Mouse (Mus musculus): ENCODE data around the gene Trpv2. TPM values are rescaled to one million over a fixed set of nuclear protein-coding genes. Genes with fewer than 3 reads are reported as not detected.
"Not testable (repeated sequence)": the region's sequence is repeated elsewhere in the genome, so short reads cannot be mapped to it uniquely, and the experiment has no call there.

The Trpv2 gene
- total and polyA plus RNA-seq, 2 experiments from 2014 or later: 31.0 to 55.4 TPM

DNA sequence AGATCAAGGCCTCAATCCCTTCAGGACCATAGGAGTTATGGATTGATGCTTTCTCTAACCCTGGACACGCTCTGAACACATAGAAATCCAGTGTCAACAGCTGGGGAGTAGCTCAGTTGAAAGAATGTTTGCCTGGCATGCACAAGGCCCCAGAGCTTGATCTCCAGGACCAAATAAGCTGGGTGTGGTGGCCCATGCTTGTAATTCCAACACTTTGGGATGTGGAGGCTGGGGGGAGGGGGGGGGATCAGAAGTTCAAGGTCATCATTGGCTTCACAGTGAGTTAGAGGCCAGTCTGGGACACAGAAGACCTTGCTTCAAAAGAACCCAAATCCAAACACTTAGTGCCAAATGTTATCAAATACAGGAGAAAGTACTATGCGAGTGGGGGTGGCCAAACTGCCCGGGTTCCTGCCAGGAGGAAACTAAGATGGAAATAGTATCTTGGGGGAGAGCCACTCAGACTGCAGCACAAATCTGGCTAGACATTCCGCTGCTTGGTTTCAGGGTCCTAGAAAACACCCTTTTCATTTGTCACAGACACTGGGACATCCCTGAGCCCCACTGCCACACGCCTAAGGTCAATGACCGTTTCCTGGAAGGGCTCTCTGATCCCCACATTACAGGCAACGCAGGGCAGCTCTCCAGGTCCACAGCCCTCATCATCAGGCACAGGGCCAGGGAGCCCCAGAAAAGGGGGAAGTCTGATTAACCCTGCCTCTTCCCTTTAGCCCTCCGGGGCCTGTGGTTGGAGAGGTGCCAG, 71.6 kb downstream of the Trpv2 start:
- peak overlapping the region; percentile 42 for H3K9ac ChIP-seq (replicated peaks; ENCODE audit: low read length, poor library complexity, severe bottlenecking)
- WGBS: 20% methylated on average over 8 of the region's 8 CpGs
- no peaks in the 10 kb centered on the region for H3K27me3 ChIP-seq (ENCODE audit: insufficient read depth, low read length)
- no peaks in the 10 kb centered on the region for H3K36me3 ChIP-seq (ENCODE audit: insufficient read depth, low read length)
- H3K4me3 ChIP-seq (ENCODE audit: low read depth, low read length): peak overlapping the region; percentile 82
- ATAC-seq (ENCODE audit: low FRiP score) (no peak), DNase-seq (ENCODE audit: low spot score) (peak; percentile 51)
- TF ChIP-seq CTCF (IDR thresholded peaks at IDR 0.05): no peak
- no peaks in the 10 kb centered on the region for H3K9me3 ChIP-seq (ENCODE audit: low read length)
- H3K4me1 ChIP-seq (ENCODE audit: insufficient read depth, low read length): peaks cover 26% of the 10 kb centered on the region
- peak overlapping the region; percentile 32; the same call in 1 of the 2 replicates for H3K27ac ChIP-seq (ENCODE audit: low read depth, low read length)
- peak overlapping the region; percentile 95 for H3K4me2 ChIP-seq (ENCODE audit: low read depth, low read length, poor library complexity, severe bottlenecking)

- Histone ChIP-seq H3K9me3 (ENCODE audit: low read length) (no peaks in the 10 kb centered on the region), H3K36me3 (ENCODE audit: insufficient read depth, low read length) (no peaks in the 10 kb centered on the region), H3K4me3 (ENCODE audit: low read depth, low read length) (peak overlapping the region; percentile 82), H3K27ac (ENCODE audit: low read depth, low read length) (peak overlapping the region; percentile 32; the same call in 1 of the 2 replicates), H3K4me2 (ENCODE audit: low read depth, low read length, poor library complexity, severe bottlenecking) (peak overlapping the region; percentile 95), H3K9ac (replicated peaks; ENCODE audit: low read length, poor library complexity, severe bottlenecking) (peak overlapping the region; percentile 42), H3K4me1 (ENCODE audit: insufficient read depth, low read length) (peaks cover 26% of the 10 kb centered on the region), H3K27me3 (ENCODE audit: insufficient read depth, low read length) (no peaks in the 10 kb centered on the region)
- no peak for TF ChIP-seq CTCF (IDR thresholded peaks at IDR 0.05)
- ATAC-seq (ENCODE audit: low FRiP score): no peak
- WGBS: 29% methylated on average over 4 of the region's 4 CpGs
- no peak for DNase-seq (ENCODE audit: low spot score)
These were observed 72.2 kb downstream of the Trpv2 start for GRCm38 (mm10) chr11:62646495-62646843.

GRCm38 (mm10) chr11:62646958-62647515, 72.8 kb downstream of the Trpv2 start:
- ATAC-seq (ENCODE audit: low FRiP score): no peak
- no peak for TF ChIP-seq CTCF (IDR thresholded peaks at IDR 0.05)
- no peak for DNase-seq (ENCODE audit: low spot score)
- Histone ChIP-seq H3K36me3 (ENCODE audit: insufficient read depth, low read length) (no peaks in the 10 kb centered on the region), H3K27ac (ENCODE audit: low read depth, low read length) (0 out of 2 replicates have a peak overlapping the region, but pooled peaks have one; percentile 32), H3K4me3 (ENCODE audit: low read depth, low read length) (peak overlapping the region; percentile 82), H3K27me3 (ENCODE audit: insufficient read depth, low read length) (no peaks in the 10 kb centered on the region), H3K9ac (replicated peaks; ENCODE audit: low read length, poor library complexity, severe bottlenecking) (peak overlapping the region; percentile 80; the same call in 1 of the 2 replicates), H3K4me1 (ENCODE audit: insufficient read depth, low read length) (peaks cover 26% of the 10 kb centered on the region), H3K9me3 (ENCODE audit: low read length) (no peaks in the 10 kb centered on the region), H3K4me2 (ENCODE audit: low read depth, low read length, poor library complexity, severe bottlenecking) (peak overlapping the region; percentile 95)
- WGBS: 60% methylated on average over 7 of the region's 7 CpGs

DNA sequence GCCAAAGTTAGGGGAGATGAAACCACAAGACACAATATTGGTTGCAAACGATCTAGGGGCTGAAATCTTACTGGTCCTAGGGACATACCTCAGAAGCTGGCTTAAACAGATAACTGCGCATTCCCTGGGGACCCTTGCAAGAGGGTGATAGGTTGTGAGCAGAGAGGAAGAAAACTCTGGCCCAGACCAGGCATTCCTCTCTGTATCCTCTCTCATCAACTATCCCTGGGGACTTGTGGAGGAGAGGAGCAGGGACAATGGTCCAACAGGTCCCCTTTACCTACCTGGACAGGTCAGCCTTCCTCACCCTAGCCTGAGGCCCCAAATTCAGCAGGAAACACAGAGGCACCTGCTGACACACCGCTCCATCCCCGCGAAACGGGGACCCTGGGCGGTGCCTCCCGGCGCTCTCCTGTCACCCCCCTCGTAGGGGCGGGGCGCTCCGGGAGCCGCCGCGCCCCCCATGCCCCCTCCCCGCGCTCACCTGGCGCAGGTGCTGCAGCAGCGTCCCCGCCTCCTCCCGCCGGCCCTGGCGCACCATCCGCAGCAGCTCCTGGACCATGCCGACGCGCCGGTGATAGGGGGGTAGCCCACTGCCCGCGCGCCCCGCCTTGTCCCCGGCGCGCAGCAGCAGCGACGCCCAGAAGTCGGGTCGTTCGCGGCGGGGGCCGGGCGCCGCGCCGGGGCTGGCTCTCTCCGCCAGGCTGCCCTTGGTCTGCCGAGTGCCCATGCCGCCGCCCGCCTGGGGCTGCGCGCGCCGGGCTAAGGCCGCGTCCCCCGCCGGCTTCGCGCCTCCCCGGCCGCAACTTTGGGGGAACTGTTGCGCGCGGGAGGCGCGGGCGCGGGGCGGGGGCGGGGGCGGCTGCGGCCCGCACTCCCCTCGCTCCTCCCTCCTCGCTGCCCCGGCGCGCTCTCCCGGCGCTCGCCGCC, 73.6 kb downstream of the Trpv2 start, which contains the start of gene Lrrc75a:
Gene Lrrc75a (minus strand): TSS at position 863 of the 930 bp plus-strand sequence.
- H3K27me3 ChIP-seq (ENCODE audit: insufficient read depth, low read length): no peaks in the 10 kb centered on the region
- peaks cover 26% of the 10 kb centered on the region for H3K4me1 ChIP-seq (ENCODE audit: insufficient read depth, low read length)
- DNase-seq (ENCODE audit: low spot score) (peak; percentile 46), ATAC-seq (ENCODE audit: low FRiP score) (peak; percentile 60)
- H3K27ac ChIP-seq (ENCODE audit: low read depth, low read length): peak within 1 kb of the TSS; percentile 70
- peak within 1 kb of the TSS; percentile 95 for H3K4me2 ChIP-seq (ENCODE audit: low read depth, low read length, poor library complexity, severe bottlenecking)
- H3K9me3 ChIP-seq (ENCODE audit: low read length): no peaks in the 10 kb centered on the region
- 1% methylated on average over 39 of the region's 86 CpGs for WGBS
- no peaks in the 10 kb centered on the region for H3K36me3 ChIP-seq (ENCODE audit: insufficient read depth, low read length)
- peak within 1 kb of the TSS; percentile 82 for H3K4me3 ChIP-seq (ENCODE audit: low read depth, low read length)
- H3K9ac ChIP-seq (replicated peaks; ENCODE audit: low read length, poor library complexity, severe bottlenecking): peak within 1 kb of the TSS; percentile 80
- no peak for TF ChIP-seq CTCF (IDR thresholded peaks at IDR 0.05)

- peak; percentile 85 for TF ChIP-seq CTCF (IDR thresholded peaks at IDR 0.05)
These were observed 74.5 kb downstream of the Trpv2 start, which contains the start of gene Mmgt2 for GRCm38 (mm10) chr11:62648591-62649391. Mmgt2 (plus strand) TSS chr11:62648664.

DNA sequence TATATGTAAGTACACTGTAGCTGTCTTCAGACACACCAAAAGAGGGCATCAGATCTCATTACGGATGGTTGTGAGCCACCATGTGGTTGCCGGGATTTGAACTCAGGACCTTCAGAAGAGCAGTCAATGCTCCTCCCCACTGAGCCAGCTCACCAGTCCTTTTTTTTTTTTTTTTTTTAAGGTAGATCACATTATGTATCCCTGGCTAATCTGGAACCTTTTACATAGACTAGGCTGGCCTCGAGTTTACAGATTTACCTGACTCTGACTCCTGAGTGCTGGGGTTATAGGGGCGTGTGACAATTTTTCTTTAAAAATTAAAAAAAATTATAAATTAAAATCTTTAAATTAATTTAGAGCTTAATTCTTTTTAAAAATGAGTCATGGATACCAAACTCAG, 75.5 kb downstream of the Trpv2 start:
- not testable (repeated sequence) for H3K4me2 ChIP-seq (ENCODE audit: low read depth, low read length, poor library complexity, severe bottlenecking); H3K27me3 ChIP-seq (ENCODE audit: insufficient read depth, low read length); H3K27ac ChIP-seq (ENCODE audit: low read depth, low read length); DNase-seq (ENCODE audit: low spot score); H3K9me3 ChIP-seq (ENCODE audit: low read length); H3K36me3 ChIP-seq (ENCODE audit: insufficient read depth, low read length); H3K4me3 ChIP-seq (ENCODE audit: low read depth, low read length); ATAC-seq (ENCODE audit: low FRiP score); H3K9ac ChIP-seq (replicated peaks; ENCODE audit: low read length, poor library complexity, severe bottlenecking)
- H3K4me1 ChIP-seq (ENCODE audit: insufficient read depth, low read length): peaks cover 17% of the 10 kb centered on the region
- 84% methylated on average over 4 of the region's 4 CpGs for WGBS

More at GRCm38 (mm10) chr11:62648591-62649391, 74.5 kb downstream of the Trpv2 start, which contains the start of gene Mmgt2:
- H3K27ac ChIP-seq (ENCODE audit: low read depth, low read length): peak within 1 kb of the TSS; percentile 70
- 1% methylated on average over 35 of the region's 53 CpGs for WGBS
- H3K9ac ChIP-seq (replicated peaks; ENCODE audit: low read length, poor library complexity, severe bottlenecking): peak within 1 kb of the TSS; percentile 80
- peak; percentile 87 for ATAC-seq (ENCODE audit: low FRiP score)
- H3K4me3 ChIP-seq (ENCODE audit: low read depth, low read length): peak within 1 kb of the TSS; percentile 82
- peak within 1 kb of the TSS; percentile 95 for H3K4me2 ChIP-seq (ENCODE audit: low read depth, low read length, poor library complexity, severe bottlenecking)
- no peaks in the 10 kb centered on the region for H3K9me3 ChIP-seq (ENCODE audit: low read length)
- peak; percentile 90 for DNase-seq (ENCODE audit: low spot score)
- no peaks in the 10 kb centered on the region for H3K27me3 ChIP-seq (ENCODE audit: insufficient read depth, low read length)
- peaks cover 21% of the 10 kb centered on the region for H3K4me1 ChIP-seq (ENCODE audit: insufficient read depth, low read length)
- H3K36me3 ChIP-seq (ENCODE audit: insufficient read depth, low read length): no peaks in the 10 kb centered on the region
